Mouse (Mus musculus) kidney, postnatal 0 days (tissue): ENCODE results near the gene Mall. TPM values are rescaled to one million over a fixed set of nuclear protein-coding genes. Genes with fewer than 3 reads are reported as not detected.

Experiments
- ATAC-seq: fragments of 200-750 bp; cut with Nextera tagmentation; replicated peaks from 2 replicates; pipeline ENCODE4 v1.8.0; 2017; ENCODE audit warnings: low read depth, moderate number of reproducible peaks, moderate TSS enrichment, moderate library complexity; ENCODE audit not compliant: low FRiP score
- DNase-seq: peaks from one replicate; pipeline ENCODE4 v3.0.0-alpha.2; 2016; ENCODE audit warnings: low spot score
- H3K27ac ChIP-seq: fragments of 300-500 bp; sonication (generic); 2 replicates; pipeline ENCODE4 v1.5.1; 2014; ENCODE audit warnings: mild to moderate bottlenecking
- H3K27me3 ChIP-seq: fragments of 300-500 bp; sonication (generic); 2 replicates; pipeline ENCODE4 v1.6.1; 2014; ENCODE audit warnings: low read length, mixed read lengths; ENCODE audit not compliant: insufficient read depth
- H3K36me3 ChIP-seq: fragments of 300-500 bp; sonication (generic); 2 replicates; pipeline ENCODE4 v1.6.1; 2014; ENCODE audit warnings: low read length, mixed read lengths; ENCODE audit not compliant: insufficient read depth
- H3K4me1 ChIP-seq: fragments of 300-500 bp; sonication (generic); replicated peaks from 2 replicates; pipeline ENCODE4 v1.6.1; 2014; ENCODE audit warnings: antibody characterized with exemption, low read length, mixed read lengths; ENCODE audit not compliant: insufficient read depth
- H3K4me2 ChIP-seq: fragments of 300-500 bp; sonication (generic); 2 replicates; pipeline ENCODE4 v1.6.1; 2014; ENCODE audit warnings: mild to moderate bottlenecking, low read length, moderate library complexity, mixed read lengths
- H3K4me3 ChIP-seq: fragments of 300-500 bp; sonication (generic); replicated peaks from 2 replicates; pipeline ENCODE4 v1.5.1; 2014; ENCODE audit warnings: low read depth, low read length
- H3K9ac ChIP-seq: fragments of 300-500 bp; sonication (generic); 2 replicates; pipeline ENCODE4 v1.6.1; 2014; ENCODE audit warnings: low read depth, low read length
- H3K9me3 ChIP-seq: fragments of 300-500 bp; sonication (generic); replicated peaks from 2 replicates; pipeline ENCODE4 v1.6.1; 2016; ENCODE audit warnings: low read length, inconsistent platforms, mixed read lengths
- CTCF ChIP-seq: IDR thresholded peaks from 2 replicates; pipeline ENCODE4 v1.5.1; 2016; ENCODE audit warnings: antibody characterized with exemption, low read depth, mild to moderate bottlenecking, moderate library complexity
- WGBS: fragments of 180-500 bp; shearing (Covaris S2); extraction: QIAGEN DNeasy Blood & Tissue Kit; methylation state at CpG from one replicate; pipeline ENCODE4 v1.1.7; 2014; 5-methylcytosine and 5-hydroxymethylcytosine counted together
- polyA plus RNA-seq: library from polyadenylated mRNA; unstranded; fragments of >200 nt; fragmentation: Nextera tagmentation; extraction: Ambion mirVana; gene quantifications from 2 replicates; pipeline ENCODE4 v1.2.1, GENCODE M21; 2015

Gene Mall
- polyA plus RNA-seq, 1 experiment from 2014 or later: 2.2 TPM

GRCm38 (mm10) chr2:127655419-127655818 lies 74.3 kb downstream of the Mall start:
- no peak for ATAC-seq

GRCm38 (mm10) chr2:127654786-127655185 lies 74.9 kb downstream of the Mall start:
- WGBS: 54% methylated on average over 3 of the region's 3 CpGs
- H3K9ac ChIP-seq: peak overlapping the region; percentile 63; the same call in 1 of the 2 replicates
- 0 out of 2 replicates have a peak, but pooled peaks cover 8% of the 10 kb centered on the region for H3K27me3 ChIP-seq
- ATAC-seq (no peak), DNase-seq (no peak)
- H3K27ac ChIP-seq: peak overlapping the region; percentile 79
- TF ChIP-seq CTCF: no peak
- H3K36me3 ChIP-seq: no peaks in the 10 kb centered on the region
- peak overlapping the region; percentile 76 for H3K4me2 ChIP-seq
- no peaks in the 10 kb centered on the region for H3K9me3 ChIP-seq
- peak overlapping the region; percentile 49 for H3K4me3 ChIP-seq
- H3K4me1 ChIP-seq: no peaks in the 10 kb centered on the region

More at GRCm38 (mm10) chr2:127655419-127655818, 74.3 kb downstream of the Mall start:
- 0 out of 2 replicates have a peak, but pooled peaks cover 8% of the 10 kb centered on the region for H3K27me3 ChIP-seq
- no peak for TF ChIP-seq CTCF
- no peaks in the 10 kb centered on the region for H3K36me3 ChIP-seq
- H3K4me1 ChIP-seq: no peaks in the 10 kb centered on the region
- H3K4me3 ChIP-seq: peak overlapping the region; percentile 49
- H3K9me3 ChIP-seq: no peaks in the 10 kb centered on the region
- peak overlapping the region; percentile 63 for H3K9ac ChIP-seq
- WGBS: 3% methylated on average over 9 of the region's 9 CpGs
- no peak for DNase-seq
- H3K4me2 ChIP-seq: peak overlapping the region; percentile 76
- H3K27ac ChIP-seq: peak overlapping the region; percentile 79

Other genes with a start within 250 kb of the Mall start
- gene Kcnip3, start 207.8 kb downstream of the Mall start, polyA plus RNA-seq: 1.6 and 2.5 TPM in 2 replicates
- gene Prom2, start 188.5 kb downstream of the Mall start, polyA plus RNA-seq: 2.2 and 2.4 TPM in 2 replicates
- gene Zfp661, start 142.8 kb downstream of the Mall start, polyA plus RNA-seq: 3.1 and 3.2 TPM in 2 replicates
- gene Mrps5, start 142.7 kb downstream of the Mall start, polyA plus RNA-seq: 151 and 167 TPM in 2 replicates
- 145 and 146 TPM in 2 replicates for gene Mal, start 73.2 kb downstream of the Mall start, polyA plus RNA-seq
- 41.2 and 42.4 TPM in 2 replicates for gene Nphp1, start 59.0 kb upstream of the Mall start, polyA plus RNA-seq
- gene Mtln, start 62.6 kb upstream of the Mall start, polyA plus RNA-seq: 61.4 and 66.2 TPM in 2 replicates
- 16.9 and 18.8 TPM in 2 replicates for gene Bub1, start 101.9 kb upstream of the Mall start, polyA plus RNA-seq
- 0.61 and 0.65 TPM in 2 replicates for gene Acoxl, start 108.9 kb upstream of the Mall start, polyA plus RNA-seq